Mouse (Mus musculus) mouse trophoblast stem cell (cell line): ENCODE results near the gene Tfeb.

Experiments used
- in situ Hi-C, 2 experiments: fragments of 300-500 bp; cut with MseI, MboI; formaldehyde crosslinking; loops; 2 replicates in 1 of 2; 3 replicates in 1 of 2; pipeline ENCODE4 v1.15.1; 2025

Gene Tfeb

DNA sequence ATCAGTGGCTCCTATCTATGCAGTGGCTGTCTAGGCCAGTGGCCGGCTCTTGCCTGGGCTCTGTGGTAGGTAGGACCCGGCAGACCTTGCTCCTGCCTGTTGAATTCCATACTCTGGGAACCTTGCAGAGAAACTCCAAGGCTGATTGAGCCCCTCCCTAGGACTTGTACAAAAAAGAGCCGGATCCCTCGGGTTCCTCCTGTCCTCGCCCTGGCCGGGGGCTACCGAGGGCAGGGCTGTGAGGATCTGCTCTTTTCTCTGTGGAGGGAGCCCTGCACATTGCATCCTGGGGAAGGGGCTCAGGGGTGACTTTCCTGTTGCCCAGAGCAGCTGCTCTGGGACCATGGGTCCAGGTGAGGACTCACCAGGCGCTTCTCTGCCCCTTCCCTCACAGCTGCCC is 50.8 kb downstream of the Tfeb start:
- in situ Hi-C loops = no loop called here

DNA sequence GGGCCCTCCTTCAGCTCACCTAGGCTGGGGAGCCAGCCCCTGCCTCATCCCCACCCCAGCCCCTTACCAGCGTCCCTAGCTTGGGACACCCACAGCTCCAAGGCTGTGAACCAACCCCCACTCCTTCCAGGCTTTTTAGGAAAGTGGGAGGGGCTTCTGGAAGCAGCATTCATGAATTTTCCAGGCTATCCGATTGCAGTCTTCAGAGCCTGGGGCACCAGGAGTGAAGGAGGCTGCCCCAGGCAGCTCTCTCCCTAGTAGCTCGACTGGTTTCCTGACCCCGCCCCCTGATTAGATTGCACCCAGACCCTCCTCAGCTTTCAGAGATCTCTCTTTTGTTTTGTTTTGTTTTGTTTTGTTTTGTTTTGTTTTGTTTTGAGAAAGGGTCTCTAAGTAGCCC is 51.5 kb downstream of the Tfeb start:
- in situ Hi-C loops = no loop called here

DNA sequence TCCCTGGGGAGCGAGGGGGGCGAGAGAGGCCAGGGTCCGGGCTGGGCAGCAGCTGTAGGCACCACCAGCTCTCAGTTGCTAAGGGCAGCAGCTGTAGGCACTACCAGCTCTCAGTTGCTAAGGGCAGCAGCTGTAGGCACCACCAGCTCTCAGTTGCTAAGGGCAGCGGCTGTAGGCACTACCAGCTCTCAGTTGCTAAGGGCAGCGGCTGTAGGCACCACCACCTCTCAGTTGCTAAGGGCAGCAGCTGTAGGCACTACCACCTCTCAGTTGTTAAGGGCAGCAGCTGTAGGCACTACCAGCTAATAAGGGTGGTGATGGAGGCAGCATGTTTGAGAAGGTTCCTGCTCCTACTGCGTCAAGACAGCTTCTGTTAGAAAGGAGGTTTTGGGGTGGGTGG is 52.2 kb downstream of the Tfeb start:
- in situ Hi-C loops = no loop called here

DNA sequence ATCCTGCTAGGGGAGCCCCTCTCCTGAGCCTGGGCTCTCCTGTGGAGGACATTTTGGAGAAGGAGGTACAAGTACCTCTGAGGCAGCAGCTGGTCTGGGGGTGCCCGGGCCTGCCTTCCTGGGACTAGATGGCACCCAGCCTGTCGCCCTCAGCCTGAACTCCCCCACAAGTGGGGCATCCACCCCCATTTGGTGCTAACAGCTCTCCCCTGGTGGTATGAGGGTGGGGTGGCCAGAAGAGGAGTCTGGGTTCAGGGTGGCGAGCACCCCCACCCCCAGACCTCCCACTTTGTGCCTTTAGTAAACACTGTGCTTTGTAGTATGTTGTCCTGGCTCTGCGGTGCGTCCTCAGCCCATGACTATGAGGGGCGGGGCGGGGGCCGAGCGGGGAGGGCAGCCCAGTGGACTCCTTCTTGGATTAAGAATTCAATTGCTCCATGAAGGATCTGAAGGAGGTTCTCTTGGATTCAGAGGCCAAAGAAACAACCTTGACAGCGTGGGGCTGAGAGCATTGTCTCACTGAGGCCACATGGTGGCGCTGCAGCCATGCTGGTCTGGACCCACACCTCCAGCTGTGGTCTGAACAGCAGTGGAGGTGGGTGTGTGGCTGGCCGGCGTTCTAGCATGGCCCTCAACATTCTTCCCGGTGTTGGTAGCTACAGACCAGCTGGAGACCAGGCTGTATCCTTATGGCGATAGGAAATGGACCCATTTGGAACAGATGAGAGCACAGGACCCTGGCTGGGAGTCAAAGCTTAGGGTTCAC is 55.5 kb downstream of the Tfeb start:
- in situ Hi-C loops = loop anchor here (5.0 kb wide), 2 partner anchors 50 to 70 kb away; no protein-coding TSS in a partner anchor

DNA sequence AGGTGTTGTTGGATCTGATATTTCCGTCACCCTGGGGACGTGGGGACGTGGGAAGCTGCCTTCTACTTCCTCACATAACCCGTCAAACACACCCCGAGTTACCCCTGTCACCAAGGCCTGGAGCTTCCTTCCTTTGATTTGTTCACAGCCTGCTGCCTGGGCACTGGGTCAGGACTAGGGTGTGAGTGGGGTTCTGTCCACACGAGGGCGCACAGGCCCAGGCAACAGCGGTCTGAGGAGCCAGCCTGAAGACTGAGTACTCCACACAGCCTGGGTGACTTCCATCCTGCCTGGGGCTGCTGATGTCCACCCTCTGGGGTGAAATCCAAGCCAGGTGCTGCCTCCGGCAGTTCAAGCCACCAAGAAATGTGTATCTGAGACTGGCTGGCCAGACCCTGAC is 56.5 kb downstream of the Tfeb start:
- in situ Hi-C loops = loop anchor here (5.0 kb wide), 2 partner anchors 51 to 69 kb away; no protein-coding TSS in a partner anchor

DNA sequence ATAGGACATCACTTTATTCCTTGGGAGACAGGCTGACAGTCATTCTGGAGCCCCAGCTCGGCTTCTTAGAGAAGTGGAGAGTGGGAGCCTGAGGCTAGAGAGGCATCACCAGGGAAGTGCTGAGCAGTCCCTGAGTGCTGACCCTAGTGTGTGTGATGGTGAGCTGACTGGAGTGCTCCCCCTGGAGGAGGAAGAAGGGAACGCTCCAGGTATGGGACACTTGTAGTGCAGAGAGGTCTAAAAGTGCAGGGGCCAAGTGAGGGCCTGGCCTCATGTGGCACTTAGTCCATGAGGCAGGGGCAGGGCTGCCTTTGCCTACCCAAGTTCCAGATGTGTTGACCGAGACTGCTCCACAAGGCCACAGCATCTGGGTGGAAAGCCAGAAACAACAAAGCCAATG is 58.6 kb downstream of the Tfeb start:
- in situ Hi-C loops = no loop called here

DNA sequence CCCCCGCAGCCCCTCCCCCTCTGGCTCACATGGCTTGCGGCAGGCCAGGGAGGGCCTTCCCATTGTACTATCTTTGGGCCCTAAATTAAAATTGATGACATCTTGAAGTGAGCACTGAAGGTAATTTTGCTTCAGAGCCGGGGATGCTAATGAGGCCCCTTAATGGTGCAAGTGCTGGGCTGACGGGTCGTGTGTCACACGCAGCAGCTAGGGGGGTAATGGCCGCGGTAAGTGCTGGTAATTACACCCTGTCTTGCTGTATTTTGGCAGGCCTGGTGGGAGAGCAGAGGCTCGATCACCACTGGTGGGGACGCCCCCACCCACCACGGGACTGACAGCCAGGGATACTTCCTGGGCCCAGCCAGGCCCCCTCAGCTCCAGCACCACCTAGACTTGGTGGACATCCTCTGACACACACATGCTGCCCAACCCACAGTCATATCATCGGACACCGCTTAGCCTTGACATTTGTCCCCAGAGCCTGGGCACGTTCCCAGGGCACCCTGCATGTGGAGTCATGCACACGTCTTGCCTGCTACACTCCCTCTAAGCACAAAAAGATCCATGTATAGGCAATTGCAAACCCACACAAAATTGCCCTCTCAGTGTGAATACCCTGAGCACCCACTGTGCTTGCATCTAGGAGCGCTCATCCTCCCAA is 59.5 kb downstream of the Tfeb start:
- in situ Hi-C loops = no loop called here

DNA sequence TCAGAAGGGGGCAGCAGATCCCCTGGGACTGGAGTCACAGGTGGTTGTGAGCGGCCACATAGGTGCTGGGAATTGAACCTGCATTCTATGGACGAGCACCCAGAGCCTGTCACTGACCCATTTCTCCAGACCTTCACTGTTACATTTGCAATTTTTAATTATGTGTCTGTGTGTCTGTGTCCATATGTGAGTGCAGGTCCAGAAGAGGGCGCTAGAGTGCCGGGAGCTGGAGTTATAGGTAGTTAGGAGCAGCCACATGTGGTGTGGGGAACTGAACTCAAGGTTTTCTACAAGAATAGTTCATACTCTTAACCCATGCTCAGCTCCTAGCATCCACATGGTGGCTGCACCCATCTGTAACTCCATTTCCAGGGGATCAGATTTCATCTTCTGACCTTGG is 60.1 kb downstream of the Tfeb start:
- in situ Hi-C loops = no loop called here

DNA sequence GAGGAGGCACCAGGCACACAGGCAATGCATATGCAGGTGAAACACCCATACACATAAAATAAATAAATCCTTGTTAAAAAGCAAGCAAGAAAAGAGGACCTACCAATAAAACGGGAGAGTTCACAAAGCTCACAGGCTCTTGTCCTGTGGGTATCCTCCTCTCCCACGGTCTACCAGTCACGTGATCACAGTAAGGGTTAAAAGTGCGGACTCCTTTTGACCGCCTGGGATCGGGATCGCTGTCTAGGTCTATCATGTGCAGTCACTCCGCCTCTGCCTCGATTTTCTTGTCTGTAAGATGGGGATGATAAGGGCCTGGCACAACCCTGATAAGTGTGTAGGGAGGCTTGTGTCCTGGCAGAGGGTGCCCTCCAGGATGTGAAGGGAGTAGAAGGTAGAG is 60.6 kb downstream of the Tfeb start:
- in situ Hi-C loops = no loop called here

DNA sequence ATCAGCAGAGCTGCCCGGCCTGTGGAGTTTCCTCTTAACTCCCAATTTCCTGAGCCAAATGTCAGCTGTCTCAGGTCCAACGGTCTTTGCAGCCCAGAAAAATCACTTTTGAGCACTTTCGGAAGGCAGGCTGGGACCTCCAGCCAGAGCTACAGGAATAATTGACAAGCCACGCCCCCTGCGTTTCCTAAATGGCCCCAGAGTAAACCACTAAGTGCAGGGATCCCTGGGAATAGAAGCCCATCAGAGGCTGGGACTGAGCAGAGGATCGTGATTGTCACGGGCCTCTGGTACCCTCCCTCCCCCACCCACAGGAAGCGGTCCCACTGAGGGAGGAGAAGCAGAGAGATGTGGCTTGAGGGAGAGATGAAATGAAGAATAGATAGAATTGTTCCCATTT is 66.0 kb downstream of the Tfeb start:
- in situ Hi-C loops = no loop called here

DNA sequence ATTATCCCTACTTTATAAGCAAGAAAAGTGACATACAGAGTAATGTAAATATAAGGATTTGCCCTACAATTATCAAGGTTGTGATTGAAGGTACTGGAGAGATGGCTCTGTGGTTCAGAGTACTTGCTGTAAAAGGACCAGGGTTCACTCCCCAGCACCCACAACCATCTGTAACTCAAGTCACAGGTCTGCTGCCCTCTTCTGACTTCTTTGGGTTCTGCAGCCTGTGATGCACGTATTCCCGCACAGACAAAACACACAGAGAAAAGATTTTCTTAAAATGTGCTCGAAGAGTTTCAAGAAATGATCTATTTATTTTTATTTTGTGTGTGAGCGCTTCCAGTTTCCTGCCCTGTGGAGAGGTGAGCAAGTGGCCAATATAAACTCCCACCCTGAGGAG is 66.8 kb downstream of the Tfeb start:
- in situ Hi-C loops = no loop called here

DNA sequence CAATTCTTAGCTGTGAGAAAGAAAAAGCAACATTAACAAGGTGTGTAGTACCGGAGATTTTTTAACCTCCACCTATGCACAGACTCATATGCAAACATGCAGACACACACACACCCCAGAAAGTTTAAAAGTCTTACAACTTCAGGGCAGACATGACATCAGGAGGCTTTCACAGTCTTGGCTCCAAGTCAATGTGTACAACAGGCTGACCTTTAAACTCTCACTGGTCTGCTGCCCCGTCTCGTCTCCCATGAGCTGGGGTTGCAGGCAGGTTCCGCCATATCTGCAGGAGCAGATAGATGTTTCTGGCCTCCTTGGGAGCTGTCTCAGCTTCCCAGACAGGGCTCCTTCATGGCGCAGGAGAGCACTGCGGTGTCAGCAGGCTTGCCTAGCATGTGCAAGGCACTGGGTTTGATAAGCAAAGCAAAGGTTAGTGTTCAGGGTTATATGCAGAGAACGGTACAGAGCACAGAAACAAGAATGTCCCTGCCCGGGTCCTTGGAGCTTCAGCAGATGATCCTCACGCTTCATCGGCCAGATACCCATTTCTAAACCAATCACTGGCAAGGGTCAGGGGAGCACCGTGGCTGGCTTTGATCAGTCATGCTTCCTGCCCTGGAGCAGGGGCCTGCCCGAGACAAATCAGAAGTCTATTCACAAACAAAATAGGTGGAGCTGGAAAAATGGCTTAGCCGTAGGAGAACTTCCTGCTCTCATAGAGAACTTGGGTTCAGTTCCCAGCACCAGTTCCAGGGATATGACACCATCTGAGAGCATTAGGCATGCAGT is 68.4 kb downstream of the Tfeb start:
- in situ Hi-C loops = no loop called here

DNA sequence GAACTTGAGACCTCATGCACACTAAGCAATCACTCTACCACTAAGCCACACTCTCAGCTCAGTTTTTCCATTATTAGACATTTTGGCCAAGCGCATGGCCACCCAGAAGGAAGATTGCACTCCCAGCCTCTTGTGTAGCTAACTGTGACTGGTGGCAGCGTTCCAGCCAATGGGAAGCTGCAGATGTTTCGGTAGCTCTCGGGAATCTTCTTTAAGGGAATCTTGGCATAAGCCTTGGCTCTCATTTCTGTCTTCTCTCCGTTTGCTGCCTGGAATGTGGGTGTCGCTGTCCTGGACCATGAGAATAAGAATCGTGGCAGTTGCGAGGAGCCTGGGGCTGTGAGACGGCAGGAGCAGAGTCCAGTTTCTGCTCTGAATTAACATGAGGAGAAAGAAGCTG is 69.4 kb downstream of the Tfeb start:
- in situ Hi-C loops = no loop called here

DNA sequence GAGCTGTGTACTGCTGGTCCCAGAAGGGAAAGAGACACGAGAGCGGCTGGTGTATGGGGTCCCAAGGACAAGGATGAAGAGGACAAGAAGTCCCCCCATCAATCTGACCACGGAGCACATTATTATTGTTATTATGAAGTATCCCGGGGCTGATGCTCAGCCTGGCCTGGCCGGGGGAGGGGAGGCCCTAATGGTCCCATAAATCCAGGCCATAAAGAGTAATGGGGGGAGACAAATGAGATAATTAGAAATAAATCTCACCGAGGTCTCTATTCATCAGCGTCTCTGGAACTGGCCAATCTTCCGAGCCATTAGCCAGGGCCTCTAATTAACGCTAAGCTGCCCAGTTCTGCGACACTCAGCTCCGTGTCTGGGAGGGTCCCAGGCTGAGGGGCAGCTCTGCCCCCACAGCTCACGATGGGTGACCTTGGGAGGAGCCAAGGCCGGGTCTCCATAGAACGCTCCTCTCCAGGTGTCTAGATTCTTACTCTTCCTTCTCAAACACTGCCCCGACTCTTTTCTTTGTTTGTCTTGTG is 74.5 kb downstream of the Tfeb start:
- in situ Hi-C loops = no loop called here

DNA sequence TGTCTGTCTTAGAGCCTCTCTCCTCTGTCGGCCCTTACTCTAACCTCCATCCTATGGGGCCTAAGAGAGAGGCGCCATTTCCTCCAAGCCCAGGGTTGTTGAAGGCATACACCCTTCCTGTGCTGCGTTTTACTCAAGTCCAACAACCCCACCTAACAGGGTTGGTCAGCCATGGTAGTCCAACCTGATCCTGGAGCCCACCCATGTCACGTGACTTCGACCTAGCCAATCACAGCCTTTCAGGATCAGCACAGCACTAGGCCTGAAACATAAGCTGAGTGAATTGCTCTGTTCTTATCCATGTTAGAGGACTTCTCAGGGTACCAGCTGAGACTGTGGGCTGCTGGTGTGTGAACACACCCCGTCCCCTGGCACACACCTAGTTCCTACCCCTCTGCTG is 75.4 kb downstream of the Tfeb start:
- in situ Hi-C loops = no loop called here

DNA sequence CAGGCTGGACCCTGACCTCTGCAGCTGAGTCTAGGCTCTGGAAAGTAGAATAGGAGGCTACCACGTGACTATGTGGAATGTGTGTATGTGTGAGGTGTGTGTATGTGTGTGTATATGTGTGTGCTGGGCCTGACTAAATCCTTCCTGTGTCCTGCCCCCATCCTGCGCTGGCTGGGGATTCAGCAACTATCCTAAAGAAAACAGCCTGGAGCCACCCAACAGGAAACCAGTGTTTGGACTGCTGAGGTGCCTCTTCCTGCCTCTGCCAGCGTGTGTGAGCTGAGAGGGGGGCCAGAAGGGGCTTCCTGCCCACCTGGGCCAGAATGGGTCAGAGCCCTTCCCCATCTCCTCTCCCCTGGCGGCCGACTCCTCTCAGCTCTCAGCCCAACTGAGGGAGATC is 76.8 kb downstream of the Tfeb start:
- in situ Hi-C loops = no loop called here

DNA sequence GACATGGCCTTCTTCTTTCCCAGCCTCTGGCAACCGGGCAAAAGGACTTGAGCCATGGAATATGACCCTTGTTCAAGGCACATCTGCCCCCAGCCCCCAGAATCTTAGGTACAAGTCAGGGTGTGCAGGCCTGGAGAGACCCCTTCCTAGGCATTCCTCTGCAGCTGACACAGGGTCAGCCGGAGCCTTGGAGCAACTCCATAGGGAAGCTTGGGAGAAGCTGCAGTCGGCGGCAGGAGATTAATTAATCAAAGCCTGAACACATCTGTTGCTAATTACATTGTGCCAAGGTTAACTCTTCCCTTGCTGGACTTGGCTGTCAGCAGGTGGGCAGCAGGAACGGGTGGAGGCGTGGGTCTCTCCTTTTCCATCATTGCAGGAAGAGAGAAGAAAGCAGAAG is 77.7 kb downstream of the Tfeb start:
- in situ Hi-C loops = no loop called here

DNA sequence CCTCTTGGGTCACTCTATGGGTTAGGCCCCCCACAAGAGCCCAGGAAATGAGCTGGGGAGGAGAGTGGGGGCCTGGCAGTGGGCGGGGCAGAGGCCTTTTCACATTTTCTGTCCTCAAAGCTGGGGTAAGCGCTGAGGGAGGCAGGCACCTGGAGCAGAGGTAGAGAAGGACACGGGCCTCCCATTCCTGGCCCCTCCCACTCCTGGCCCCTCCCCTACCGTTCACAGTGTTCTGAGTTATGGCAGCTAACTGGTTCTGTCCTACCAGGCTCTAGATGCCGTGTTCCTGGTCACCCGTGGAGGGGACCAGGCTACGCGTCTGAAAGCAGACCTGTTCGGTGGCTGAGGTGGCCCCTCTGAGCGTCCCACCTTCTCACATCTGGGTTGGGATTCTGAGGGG is 78.6 kb downstream of the Tfeb start:
- in situ Hi-C loops = no loop called here

DNA sequence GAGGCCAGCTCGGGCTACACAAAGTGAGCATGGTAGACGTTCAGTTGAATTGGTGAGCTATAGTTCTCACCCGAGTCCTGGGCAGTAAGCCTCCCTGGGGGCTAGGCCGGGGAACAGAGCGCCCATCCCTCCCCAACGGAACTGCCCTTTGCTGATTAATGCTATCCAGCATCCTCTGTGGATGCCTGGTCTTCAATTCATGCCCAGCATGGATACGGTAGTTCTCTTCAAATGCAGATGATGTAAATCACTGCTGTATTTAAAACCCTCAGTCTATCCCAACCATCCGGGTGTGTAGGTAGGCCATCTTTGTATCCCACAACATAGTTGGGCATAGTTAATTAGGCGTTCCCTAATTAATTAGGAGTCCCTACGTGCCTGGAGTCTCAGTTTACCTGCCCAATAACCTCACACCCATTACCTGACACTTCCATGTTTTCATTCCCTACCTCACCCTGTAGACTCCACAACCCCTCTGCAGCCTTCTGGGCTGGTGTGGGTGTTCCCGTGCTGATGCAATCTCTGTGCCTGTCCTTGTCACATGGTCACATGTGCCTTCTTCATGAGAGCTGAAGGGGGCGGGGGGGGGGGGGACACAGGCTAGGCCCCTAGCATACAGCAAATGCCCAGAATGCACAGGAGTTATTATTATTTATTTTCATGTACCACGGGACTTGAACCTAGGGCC is 81.4 kb downstream of the Tfeb start:
- in situ Hi-C loops = no loop called here

DNA sequence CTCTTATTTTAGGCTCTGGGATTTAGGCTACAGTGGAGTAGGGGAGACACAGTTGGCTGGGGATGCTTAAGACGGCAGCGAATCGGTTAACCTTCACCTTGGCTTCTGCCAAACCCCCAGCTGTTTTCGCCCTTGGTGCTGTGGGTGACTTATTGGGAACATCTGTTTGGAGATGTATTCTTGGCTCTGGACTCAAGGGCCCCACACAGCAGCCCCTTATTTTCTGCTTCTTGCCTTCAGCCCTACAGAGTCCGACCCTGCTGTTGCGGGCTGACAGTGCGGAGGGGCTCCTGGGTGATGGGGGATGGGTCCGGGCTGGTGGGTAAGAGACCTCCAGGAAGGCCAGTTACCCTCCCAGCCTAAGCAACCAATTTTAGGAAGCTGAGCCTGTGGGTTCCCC is 84.5 kb downstream of the Tfeb start:
- in situ Hi-C loops = no loop called here

DNA sequence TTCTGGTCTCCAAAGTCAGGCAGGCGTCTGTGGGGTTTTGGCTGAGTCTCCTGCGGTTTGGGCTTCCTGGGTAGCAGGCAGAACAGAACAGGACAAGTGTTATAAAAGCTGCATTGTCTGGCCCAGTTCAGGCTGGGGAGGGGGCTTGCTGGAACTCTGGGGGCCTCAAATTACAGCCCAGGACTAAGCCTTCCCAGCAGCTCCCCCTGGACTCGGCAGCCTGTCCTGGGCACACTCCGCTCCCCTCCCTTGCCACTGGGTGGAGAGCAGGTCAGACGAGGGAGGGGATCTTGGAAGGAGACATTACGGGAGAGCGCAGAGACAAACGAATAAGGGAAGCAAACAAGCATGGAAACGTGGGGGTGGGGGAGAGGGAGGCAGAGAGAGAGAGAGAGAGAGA is 94.3 kb downstream of the Tfeb start:
- in situ Hi-C loops = no loop called here

DNA sequence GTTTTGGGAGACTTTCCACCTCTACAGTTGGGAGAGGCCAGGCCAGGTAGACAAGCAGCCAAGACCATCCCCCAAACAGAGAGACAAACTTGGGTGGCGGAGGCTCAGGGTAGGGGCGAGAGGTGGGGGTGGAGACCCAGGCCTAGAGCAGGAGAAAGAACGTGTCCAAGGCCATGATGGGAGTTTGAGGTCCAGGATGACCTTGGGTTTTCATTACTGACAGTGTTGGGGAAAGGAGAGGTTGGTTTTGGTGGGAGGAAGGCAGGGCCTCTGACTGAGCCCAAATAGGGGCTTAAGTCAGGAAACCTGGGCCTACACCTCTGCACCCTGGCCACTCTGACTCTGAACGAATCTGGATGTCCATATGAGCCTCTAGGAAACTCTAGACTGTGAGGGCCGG is 94.9 kb downstream of the Tfeb start:
- in situ Hi-C loops = no loop called here
